Mouse (Mus musculus): Measurements from ENCODE around the gene Gmip.

The Gmip gene

DNA sequence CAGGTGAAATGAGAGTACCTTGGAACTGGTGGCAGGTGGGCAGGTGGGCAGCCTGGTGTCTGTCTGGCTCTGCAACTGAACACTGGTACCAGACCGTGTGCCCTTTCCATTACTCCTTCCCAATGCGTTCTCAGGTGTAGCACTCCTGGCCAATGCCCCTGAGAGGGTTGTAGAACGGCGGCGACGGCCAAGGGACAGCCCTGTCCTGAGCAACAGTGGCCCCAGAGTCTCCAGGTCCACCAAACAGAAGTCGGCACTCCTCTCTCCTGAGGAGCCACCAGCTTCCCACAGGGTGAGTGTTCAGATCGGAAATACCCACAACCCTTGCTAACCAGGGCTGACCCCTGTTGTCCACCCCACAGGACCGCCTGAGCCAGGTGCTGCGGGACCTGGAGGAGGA, 3.4 kb upstream of the Gmip start:
- DNase-seq: peak; percentile 9

DNA sequence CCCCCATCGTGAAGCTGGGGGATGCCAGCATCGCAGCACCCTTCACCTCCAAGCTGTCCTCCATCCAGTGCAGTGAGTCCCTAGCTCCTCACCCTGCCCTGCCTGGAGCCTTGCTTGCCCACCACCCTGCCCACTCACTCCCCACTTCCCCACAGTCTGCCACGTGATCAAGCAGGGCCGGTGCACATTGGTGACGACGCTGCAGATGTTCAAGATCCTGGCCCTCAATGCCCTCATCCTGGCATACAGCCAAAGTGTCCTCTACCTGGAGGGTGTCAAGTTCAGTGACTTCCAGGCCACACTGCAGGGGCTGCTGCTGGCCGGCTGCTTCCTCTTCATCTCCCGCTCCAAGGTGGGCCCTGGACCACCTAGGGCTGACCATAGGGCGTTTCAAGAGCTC, 3.0 kb upstream of the Gmip start:
- peak; percentile 8 for DNase-seq

DNA sequence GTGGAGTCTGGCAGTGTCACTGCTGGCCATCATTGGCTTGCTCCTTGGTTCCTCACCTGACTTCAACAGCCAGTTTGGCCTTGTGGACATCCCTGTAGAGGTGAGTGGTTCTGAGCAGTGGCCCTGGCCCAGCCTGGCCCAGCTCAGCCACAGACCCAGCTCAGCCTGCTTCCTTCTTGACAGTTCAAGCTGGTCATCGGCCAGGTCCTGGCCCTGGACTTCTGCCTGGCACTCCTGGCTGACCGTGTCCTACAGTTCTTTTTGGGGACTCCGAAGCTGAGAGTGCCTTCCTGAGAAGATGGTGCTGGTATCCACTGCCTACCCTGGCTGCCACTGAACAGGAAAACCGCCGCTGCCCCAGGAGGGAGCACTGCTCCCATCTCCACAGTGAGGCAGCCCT, 1.2 kb upstream of the Gmip start:
- DNase-seq: no peak

DNA sequence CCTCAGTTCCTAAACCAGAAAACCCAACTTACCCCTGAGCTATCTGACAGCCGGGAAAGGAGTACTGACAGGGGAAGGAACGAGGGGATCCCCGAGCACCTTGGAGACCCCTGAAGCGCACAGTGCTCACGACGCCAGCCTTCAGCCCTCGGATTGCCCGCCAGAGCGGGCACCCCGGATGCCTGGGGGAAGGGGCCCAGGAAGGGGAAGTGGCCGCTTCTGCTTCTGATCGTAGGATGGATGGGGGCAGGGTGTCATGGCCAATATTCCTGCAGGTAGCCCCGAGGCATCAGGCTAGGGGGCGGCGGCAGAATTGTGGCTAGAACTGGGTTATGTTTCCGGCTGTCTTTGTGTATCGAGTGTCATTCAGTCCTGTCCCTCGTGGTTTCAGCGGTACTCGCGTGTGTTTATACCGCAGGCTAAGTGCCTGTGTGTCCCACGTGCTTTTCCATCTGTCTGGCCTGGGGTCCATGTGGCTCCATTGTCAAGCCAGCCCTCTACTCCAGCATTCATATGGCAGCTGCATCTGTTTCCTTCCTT, 455 bp downstream of the Gmip start:
- DNase-seq: peak; percentile 72

DNA sequence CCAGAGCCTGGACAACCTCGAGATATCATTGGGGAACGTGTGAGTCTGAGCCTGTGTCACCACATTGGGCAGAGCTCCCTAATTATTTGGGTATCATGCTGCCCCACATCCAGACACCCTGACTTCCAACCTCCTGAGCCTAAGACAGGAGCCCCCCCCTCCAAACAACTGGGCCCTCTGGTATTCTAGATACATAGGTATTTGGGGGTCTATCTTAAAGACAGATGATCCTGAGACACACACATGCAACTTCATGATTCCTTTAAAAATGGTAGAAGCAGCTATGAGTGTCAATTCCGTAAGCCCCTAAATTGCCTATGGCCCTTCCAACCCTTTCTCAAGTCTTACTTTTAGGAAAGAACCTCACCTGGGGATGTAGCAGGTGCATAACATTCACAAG, 1.3 kb downstream of the Gmip start:
- no peak for DNase-seq

DNA sequence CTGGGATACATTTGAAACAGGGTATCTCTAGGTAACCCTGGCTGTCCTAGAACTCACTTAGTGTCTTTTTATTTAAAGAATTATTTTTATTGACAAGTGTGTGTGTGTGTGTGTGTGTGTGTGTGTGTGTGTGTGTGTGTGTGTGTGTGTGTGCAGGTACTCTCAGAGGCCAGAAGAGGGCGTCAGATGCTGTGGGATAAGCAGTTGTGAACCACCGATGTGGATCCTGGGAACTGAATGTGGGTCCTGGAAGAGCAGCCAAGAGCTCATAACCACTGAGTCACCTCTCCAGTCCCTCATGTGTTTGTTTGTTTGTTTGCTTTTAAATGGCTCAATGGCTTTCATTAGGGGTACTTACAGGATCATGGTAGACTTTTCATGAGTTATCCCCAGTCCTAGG, 6.4 kb downstream of the Gmip start:
- no peak for DNase-seq

DNA sequence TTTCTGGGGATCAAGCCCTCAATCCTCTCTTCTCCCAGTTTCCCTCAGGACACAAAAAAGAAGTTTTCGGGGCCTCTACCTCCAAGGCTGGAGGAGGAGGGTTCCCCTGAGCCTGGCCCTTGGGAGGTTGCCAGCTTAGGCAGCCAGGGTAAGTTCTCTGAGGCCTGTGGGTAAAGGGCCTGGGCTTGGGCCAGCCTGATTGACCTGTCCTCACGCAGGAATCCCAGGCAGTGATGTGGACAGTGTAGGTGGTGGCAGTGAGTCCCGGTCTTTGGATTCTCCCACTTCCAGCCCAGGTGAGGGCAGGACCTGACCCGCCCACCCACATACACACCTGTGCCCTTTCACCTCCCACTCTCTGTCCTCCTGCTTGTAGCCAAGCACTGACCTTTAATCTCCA, 6.9 kb downstream of the Gmip start:
- DNase-seq: no peak

DNA sequence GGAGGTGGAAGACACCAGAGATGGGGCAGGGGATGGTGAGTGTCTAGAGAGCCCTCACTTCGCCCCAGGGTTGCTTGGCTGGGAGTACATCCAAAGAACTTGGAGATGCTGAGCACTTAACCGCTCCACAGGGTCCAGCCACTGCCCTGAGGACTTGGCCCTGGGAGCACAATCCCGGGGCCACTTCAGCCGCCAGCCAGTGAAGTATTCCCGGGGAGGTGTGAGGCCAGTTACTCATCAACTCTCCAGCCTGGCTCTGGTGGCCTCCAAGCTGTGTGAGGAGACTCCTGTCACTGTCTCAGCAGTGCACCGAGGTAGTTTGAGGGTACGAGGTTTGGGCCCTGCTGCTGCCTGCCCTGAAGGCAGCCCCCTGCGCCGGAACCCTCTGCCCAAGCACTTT, 12.0 kb downstream of the Gmip start:
- DNase-seq: no peak

DNA sequence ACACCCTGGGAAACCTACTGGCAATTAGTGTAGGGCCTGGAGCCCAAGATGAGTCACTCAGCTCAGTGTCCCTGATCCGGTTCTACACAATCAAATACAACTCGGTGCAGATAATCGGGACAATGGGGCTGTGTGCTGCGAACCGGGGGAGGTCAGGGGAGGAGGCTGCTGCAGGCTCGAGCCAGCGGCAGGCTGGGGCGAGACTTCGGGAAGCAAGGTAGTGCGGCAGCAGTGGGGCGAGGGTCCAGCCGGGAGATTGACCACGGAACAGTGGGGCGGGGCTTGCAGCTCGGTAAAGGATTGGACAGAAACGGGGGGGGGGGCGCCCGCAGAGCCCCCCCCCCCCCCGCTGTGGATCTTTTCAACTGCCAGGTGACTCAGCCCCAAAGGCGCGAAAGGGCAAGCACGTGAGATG, 13.5 kb downstream of the Gmip start:
- peak; percentile 62 for DNase-seq

DNA sequence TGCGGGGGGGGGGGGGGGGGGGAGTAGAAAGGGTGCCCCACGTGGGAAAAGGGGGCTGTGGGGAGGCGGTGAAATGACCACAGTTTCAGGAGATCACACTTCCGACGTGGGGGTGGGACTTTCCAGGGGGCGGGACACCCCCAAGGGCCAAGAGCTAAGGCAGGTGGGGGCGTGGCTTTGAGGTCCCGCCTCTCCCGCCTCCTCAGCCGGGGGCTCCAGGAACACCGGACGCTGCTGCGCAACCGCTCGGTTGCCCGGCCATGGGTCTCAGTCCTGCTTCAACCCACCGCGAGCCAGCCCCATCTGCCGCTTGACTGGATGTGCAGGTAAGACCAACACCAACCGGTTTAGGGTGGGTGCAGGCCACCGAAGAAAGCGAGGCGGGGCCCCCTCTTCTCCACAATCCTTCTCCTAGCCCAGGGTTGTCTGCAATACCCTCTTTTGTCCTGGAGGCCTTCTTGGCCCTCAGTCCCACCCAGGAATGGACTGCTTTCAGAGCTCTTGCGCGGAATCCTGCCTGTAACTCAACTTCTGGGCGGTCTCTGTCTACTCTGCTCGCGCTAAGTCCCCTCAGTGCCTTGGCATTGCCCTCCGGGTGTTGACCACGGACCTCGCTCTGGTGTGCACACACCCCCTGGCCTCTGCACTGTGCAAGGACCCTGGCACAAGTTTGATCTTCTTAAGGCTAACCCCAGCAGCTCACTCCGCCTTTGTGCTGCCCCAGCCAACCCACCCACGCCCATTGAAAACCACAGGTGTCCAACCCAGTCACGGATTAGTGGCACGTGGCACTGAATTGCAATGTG, 14.1 kb downstream of the Gmip start, which contains the start of gene Lpar2:
Gene Lpar2 (plus strand): TSS at position 44 of the 806 bp plus-strand sequence.
- peak; percentile 79 for DNase-seq

DNA sequence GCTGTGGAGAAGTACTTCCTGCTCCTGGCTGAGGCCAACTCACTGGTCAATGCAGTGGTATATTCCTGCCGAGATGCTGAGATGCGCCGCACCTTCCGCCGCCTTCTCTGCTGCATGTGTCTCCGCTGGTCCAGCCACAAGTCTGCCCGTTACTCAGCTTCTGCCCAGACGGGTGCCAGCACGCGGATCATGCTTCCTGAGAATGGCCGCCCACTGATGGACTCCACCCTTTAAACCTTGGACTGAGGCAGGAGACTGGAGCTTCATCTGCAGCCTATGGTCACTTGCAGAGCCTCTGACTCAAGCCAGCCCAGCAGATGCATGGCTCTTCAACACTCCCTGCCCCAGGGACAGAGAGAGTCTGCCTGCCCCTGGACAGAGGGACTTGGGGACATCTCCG, 17.9 kb downstream of the Gmip start:
- no peak for DNase-seq

DNA sequence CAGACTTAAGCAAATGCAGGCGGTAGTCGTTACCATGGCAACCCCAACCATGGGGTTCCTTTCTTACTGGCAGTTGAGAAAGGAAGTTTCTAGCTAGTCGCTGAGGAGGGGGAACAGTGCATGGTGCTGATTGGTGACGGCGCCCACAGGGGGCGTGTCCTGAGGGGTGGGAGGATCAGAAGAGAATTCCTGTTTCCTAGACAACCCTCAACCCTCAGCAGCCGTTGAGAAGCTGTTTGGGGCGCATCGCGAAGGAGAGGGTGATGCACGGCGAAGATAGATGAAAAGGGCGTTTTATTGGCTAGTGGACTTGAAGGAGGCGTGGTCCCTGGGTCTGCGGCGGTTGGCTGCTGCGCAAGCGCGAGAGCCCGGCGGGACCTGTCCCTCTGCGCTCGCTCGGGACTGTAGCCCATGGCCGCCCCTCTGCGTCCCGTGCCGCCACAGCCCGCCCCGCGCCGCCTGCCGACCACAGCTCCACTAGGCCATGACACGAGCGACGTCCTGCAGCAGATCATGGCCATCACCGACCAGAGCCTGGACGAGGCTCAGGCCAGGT, 23.9 kb downstream of the Gmip start, which contains the start of gene Pbx4:
Gene Pbx4 (plus strand): TSS at position 194 of the 556 bp plus-strand sequence.
- peak; percentile 95 for DNase-seq

DNA sequence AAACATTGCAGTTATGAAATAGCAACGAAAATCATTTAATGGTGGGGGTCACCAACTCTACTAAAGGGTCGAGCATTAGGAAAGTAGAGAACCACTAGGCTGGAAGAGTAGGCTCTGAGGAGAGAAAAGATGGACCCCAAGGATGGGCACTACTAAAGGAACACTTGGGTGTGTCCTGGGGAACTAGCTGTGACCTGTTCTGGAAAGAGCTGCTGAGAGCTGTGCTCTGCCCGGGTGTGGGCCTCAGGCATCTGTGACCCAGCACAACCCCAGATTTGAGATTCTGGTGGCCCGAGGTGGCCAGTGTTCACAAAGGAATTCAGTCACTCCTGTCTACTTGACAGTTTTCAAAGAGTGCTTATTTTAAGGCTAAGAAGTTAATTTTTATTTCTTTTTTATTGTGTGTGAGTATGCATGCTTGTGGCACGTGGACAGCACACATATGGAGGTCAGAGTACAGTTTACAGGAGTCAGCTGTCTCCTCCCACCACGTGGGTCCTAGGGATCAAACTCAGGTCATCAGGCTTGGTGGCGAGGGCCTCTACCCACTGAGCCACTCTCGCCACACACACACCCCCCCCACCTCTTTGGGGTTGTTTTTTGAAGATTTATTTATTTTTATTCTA, 28.7 kb downstream of the Gmip start:
- DNase-seq: no peak

DNA sequence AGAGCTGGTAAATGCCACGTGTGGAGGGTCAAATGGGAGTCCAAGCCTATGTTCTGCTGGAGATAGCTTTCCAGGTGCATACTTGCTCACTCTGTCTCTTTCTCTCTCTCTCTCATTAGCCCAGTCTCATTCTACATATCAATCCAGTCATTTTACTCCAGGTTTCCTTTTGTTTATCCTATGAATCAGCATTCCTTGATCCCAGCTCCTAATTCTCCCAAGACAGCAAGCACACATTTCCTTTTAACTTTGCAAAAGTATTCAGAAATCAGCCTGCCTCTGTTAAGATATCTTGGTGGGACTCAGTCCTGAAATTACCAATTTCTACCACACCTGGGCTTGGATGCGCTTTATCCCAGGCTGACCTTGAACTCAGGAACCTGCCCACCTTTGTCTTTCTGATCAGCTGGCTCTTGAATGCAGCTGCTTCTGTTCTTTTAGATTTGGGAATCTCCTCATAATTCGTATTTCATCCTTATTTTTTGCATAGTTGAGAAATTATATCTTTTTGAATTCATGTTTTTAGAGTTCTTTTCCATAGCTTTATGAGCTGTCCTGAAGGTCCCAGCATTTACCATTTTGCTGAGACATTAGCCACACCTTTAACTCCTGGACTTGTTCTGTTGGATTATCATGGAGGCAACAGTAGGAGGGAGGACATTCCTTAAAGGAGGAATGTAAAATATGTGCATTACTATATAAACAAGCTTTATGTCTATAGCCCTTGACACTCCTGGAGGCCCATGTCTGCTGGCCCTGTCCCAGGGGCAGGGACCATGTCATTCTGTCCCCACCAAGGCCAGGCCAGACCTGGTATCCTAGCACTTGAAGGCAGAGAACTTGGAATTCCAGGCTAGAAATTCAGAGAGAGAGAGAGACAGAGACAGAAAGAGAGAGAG, 38.9 kb downstream of the Gmip start:
- DNase-seq: no peak

DNA sequence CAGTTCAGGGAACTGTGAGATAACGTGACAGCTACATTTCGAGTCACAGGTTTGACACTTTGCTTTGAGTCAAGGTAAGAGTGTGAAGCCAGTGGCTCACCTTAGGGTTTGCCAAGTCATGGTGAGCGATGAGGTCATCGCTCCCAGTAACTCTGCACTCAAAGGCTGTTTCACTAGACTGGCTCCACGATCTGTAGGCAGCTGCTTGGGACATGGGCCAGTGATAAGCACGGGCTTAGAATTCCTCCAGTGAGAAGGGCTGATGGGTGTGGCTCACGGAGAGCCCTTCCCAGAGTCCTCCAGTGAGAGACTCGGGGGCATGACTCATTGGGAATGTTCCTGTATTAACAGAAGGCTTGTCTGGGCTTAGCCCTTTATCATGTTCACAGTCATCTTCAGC, 40.5 kb downstream of the Gmip start:
- DNase-seq: no peak

DNA sequence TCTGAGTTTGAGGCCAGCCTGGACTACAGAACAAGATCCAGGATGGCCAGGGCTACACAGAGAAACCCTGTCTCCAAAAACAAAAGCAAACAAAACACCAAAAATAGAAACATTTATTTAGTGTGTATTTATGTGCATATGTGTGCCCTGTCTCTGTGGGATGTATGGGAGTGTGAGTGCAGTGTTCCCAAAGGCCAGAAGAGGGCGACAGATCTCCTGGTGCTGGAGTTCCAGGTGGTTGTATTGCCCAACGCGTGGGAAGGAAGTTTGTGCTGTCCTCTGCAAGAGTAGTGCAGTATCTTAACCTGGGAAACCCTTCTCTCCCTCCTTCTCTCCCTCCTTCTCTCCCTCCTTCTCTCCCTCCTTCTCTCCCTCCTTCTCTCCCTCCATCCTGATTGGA, 41.4 kb downstream of the Gmip start:
- peak; percentile 54 for DNase-seq

DNA sequence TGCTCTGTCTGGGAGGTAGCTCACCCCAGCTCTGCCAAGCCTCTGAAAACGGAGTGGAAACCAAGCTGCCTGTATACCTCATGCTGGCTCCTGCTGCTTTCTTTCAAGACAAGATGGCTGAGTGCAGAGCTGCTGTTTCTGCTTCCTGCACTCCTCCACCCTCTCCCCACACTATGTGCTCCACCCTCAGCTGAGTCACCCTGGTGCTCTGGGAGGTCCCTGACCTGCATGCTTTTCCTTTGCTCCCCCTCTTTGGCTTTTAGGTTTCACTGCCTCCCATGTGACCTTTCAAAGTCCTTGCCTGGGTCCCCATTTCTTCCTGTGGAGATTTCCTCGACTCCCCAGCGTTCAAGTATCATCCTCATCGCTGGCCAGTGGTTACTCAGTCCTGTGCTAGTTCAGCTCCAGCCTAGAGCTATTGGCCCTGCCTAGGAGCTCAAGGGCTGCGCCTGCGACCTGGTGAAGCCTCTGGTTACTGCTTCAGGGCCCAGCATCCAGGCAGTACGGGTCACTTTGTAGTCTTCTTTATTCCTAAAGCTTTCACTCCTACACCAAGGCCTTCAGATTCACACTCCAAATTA, 42.5 kb downstream of the Gmip start:
- no peak for DNase-seq

DNA sequence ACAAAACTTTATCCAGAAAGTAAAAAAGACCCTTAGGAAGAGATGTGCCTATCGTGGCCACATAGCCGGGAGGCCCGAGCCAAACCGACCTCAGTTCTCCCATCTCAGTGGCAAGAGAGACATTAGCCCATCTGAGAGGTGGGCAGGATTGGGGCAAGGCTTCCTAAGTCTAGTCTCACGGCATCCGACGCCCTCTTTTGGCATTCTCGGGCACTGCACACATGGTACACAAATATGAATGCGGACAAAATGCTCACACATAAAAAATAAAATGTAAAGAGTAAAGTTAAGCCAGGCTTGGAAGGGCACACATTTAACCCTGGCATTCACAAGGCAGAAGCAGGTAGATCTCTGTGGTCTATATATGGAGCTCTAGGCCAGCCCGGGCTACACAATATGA, 45.4 kb downstream of the Gmip start:
- peak; percentile 41 for DNase-seq

DNA sequence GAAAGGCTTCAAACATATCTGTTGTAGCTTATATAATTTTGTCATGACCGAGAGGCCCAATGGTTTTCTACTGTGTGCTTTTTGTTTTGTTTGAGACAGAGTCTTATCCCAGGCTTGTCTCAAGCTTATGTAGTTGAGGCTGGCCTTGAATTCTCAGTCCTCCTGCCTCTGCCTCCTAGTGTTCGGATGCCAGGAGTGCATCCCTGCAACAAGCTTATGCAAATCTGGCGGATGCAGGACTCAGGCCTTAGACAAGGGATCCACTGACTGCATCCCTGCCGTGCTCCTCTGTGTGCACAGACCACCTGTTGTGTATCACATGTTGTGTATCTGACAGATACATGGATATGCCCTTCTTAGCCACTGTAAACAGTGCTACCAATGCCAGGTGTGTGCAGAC, 52.3 kb downstream of the Gmip start:
- DNase-seq: no peak

DNA sequence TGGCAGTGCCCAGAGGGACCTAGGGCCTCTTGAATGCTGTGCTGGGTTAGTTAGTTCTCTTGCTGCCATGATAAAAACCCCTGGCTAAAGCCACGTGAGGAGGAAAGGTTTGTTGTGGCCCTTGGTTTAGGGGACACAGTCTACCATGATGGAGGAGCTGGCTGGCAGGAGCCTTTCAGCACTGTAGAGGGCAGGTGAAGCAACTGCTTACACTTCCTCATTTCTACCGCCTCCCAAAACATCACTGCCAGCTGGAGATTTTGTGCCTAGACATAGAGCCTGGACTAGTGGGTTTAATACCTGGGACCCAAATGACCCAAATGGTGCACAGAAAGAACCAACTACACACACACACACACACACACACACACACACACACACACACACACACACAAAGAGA, 52.8 kb downstream of the Gmip start:
- DNase-seq: no peak

DNA sequence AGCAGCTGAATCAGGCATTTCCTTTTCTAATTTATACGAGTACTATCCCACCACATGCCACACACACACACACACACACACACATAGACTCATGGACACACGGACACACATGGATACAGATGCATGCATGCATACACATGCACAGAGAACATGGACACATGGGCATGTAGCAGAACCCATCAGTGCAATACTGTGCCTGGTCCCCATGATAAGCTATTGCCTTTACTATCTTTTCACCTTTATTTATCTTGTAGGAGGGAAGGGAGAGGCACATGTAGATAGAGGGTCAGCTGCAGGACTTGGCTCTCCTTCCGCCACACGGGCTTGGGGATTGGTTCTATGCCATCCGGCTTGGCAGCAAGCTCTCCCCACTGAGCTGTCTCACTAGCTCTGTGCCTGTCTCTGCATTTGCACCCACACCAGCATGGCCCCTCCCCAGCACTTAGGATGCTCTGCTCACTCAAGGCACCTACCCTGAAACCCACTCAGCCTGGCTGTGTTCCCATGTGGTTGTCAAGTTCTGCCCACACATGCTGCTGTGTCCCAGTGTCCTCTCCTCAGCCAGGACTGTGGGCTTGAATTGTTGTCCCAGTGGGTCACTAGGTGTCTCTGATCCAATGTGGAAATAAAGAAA, 55.0 kb downstream of the Gmip start:
- DNase-seq: no peak

DNA sequence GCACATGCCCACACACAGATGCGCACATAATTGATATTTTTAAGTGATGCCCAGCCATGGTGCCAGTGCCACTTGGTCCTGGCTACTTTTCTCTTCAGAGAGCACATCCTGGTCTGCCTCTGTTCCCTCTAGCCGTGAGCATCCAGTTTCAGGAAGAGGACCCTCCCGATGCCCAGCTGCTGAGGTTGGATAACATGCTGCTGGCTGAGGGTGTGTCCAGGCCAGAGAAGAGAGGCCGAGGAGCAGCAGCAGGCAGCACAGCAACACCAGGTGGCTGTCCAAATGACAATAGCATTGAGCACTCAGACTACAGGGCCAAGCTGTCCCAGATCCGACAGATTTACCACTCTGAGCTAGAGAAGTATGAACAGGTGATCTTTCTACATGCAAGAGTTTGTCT, 55.7 kb downstream of the Gmip start:
- no peak for DNase-seq

Measured in thymus, postnatal 4 days (tissue).